In genomic region chr3:121531370-121532148, GRCm38 (mm10) we compare ENCODE assay signal across 8 mouse cellular contexts. TPM values are rescaled to one million over a fixed set of nuclear protein-coding genes. Genes with fewer than 3 reads are reported as not detected.
DNase-seq lines count a peak whose midpoint lies in the region; ATAC-seq and TF ChIP-seq lines count a peak whose summit lies in the region.

No protein-coding gene starts in this region.

- TF ChIP-seq POLR2A in ES-Bruce4 (IDR thresholded peaks at IDR 0.05; ENCODE audit: insufficient read depth, low read length), result no peak

- H3K4me3 ChIP-seq in ES-Bruce4 (ENCODE audit: low read depth, low read length), result peak overlapping the region; percentile 69
- H3K4me3 ChIP-seq in heart, embryonic 11.5 days (ENCODE audit: low read depth, low read length), result peak overlapping the region; percentile 35
- H3K4me3 ChIP-seq in limb, embryonic 12.5 days (replicated peaks), result peak overlapping the region; percentile 26
- peak overlapping the region; percentile 16 for H3K4me3 ChIP-seq in neural tube, embryonic 12.5 days

- TF ChIP-seq EP300 in ES-Bruce4 (IDR thresholded peaks at IDR 0.05; ENCODE audit: insufficient read depth, low read depth, low read length), result no peak

- no peak overlapping the region for H3K27ac ChIP-seq in ES-Bruce4 (ENCODE audit: insufficient read depth, low read length)
- no peak overlapping the region for H3K27ac ChIP-seq in heart, embryonic 11.5 days (ENCODE audit: low read depth, low read length)
- H3K27ac ChIP-seq in limb, embryonic 12.5 days, result no peak overlapping the region
- no peak overlapping the region for H3K27ac ChIP-seq in neural tube, embryonic 12.5 days

- no peaks in the 10 kb centered on the region for H3K36me3 ChIP-seq in ES-Bruce4 (ENCODE audit: control insufficient read depth, insufficient read depth, low read length, poor library complexity, severe bottlenecking)
- no peaks in the 10 kb centered on the region for H3K36me3 ChIP-seq in heart, embryonic 11.5 days (ENCODE audit: control insufficient read depth, insufficient read depth, low read length)
- no peaks in the 10 kb centered on the region for H3K36me3 ChIP-seq in limb, embryonic 12.5 days
- no peaks in the 10 kb centered on the region for H3K36me3 ChIP-seq in neural tube, embryonic 12.5 days

- peak; percentile 35 to 58 for DNase-seq in adrenal gland, adult 18-20 months (ENCODE audit: low spot score in 2 of 2)
- no peak for DNase-seq in thymus, postnatal 14 days
- no peak for DNase-seq in cerebellum, postnatal 36 days

- peak overlapping the region; percentile 75 for H3K4me2 ChIP-seq in heart, embryonic 11.5 days
- peak overlapping the region; percentile 58 for H3K4me2 ChIP-seq in limb, embryonic 12.5 days
- H3K4me2 ChIP-seq in neural tube, embryonic 12.5 days (replicated peaks), result peak overlapping the region; percentile 61

- no peaks in the 10 kb centered on the region for H3K9me3 ChIP-seq in ES-Bruce4 (replicated peaks; ENCODE audit: control insufficient read depth, insufficient read depth, low read length, poor library complexity, severe bottlenecking)
- H3K9me3 ChIP-seq in heart, embryonic 11.5 days (replicated peaks; ENCODE audit: control insufficient read depth, low read length), result no peaks in the 10 kb centered on the region
- H3K9me3 ChIP-seq in limb, embryonic 12.5 days, result no peaks in the 10 kb centered on the region
- no peaks in the 10 kb centered on the region for H3K9me3 ChIP-seq in neural tube, embryonic 12.5 days

- TF ChIP-seq CTCF in ES-Bruce4 (IDR thresholded peaks at IDR 0.05; ENCODE audit: low read depth, low read length), result no peak

- no peaks in the 10 kb centered on the region; the same call in 1 of the 2 replicates for H3K27me3 ChIP-seq in ES-Bruce4 (ENCODE audit: control insufficient read depth, insufficient read depth, low read length, poor library complexity, severe bottlenecking)
- peaks cover 16% of the 10 kb centered on the region for H3K27me3 ChIP-seq in heart, embryonic 11.5 days (ENCODE audit: control insufficient read depth, insufficient read depth, low read length)
- peaks cover 38% of the 10 kb centered on the region for H3K27me3 ChIP-seq in limb, embryonic 12.5 days
- peaks cover 13% of the 10 kb centered on the region for H3K27me3 ChIP-seq in neural tube, embryonic 12.5 days (replicated peaks)

- no peak for ATAC-seq in heart, embryonic 11.5 days (replicated peaks; ENCODE audit: insufficient number of reproducible peaks, low FRiP score, low TSS enrichment)
- ATAC-seq in limb, embryonic 12.5 days (ENCODE audit: insufficient number of reproducible peaks, insufficient read depth, low FRiP score, low TSS enrichment, low read depth), result no peak
- peak; percentile 25; the same call in 1 of the 2 replicates for ATAC-seq in neural tube, embryonic 12.5 days (ENCODE audit: low FRiP score, low read depth)
- ATAC-seq in CD4-positive, CD25-positive, alpha-beta regulatory T cell, adult 4 months, result no peak

- H3K4me1 ChIP-seq in ES-Bruce4 (ENCODE audit: control insufficient read depth, insufficient read depth, low read length), result no peaks in the 10 kb centered on the region
- H3K4me1 ChIP-seq in heart, embryonic 11.5 days (ENCODE audit: control insufficient read depth, insufficient read depth, low read length), result peaks cover 10% of the 10 kb centered on the region
- peaks cover 27% of the 10 kb centered on the region for H3K4me1 ChIP-seq in limb, embryonic 12.5 days (replicated peaks)
- peaks cover 19% of the 10 kb centered on the region for H3K4me1 ChIP-seq in neural tube, embryonic 12.5 days

- peak overlapping the region; percentile 62 for H3K9ac ChIP-seq in ES-Bruce4 (ENCODE audit: low read depth, poor library complexity, severe bottlenecking)
- peak overlapping the region; percentile 40; the same call in 1 of the 2 replicates for H3K9ac ChIP-seq in heart, embryonic 11.5 days (ENCODE audit: low read depth, low read length)
- H3K9ac ChIP-seq in limb, embryonic 12.5 days (replicated peaks), result no peak overlapping the region
- H3K9ac ChIP-seq in neural tube, embryonic 12.5 days, result 0 out of 2 replicates have a peak overlapping the region, but pooled peaks have one; percentile 21

- 47% methylated on average over 16 of the region's 16 CpGs for WGBS in heart, embryonic 11.5 days (ENCODE audit: insufficient replicate concordance)
- WGBS in limb, embryonic 12.5 days, result 43% methylated on average over 16 of the region's 16 CpGs
- 44% methylated on average over 16 of the region's 16 CpGs for WGBS in neural tube, embryonic 12.5 days

RNA-seq across cellular contexts. Expression of gene Slc44a3, which starts 0.6 kb away (rescaled TPM):
- 5.0 and 5.1 TPM in 2 replicates for polyA plus RNA-seq in ES-Bruce4 (2011; ENCODE audit: insufficient read depth, insufficient read length, low read depth, missing spikeins)
- 10 to 100 TPM; 20.3 to 24.1 TPM for total RNA-seq in adrenal gland, adult 18-20 months (2021)
- 0.83 and 1.1 TPM in 2 replicates for polyA plus RNA-seq in heart, embryonic 11.5 days (2014; fragmentation: Nextera tagmentation; extraction: Ambion mirVana)
- polyA plus RNA-seq in limb, embryonic 12.5 days (2016; fragmentation: Nextera tagmentation; extraction: Ambion mirVana), result 0.65 and 1.5 TPM in 2 replicates
- 0.53 and 0.86 TPM in 2 replicates for polyA plus RNA-seq in neural tube, embryonic 12.5 days (2016; fragmentation: Nextera tagmentation; extraction: Ambion mirVana)
- polyA plus RNA-seq in CD4-positive, CD25-positive, alpha-beta regulatory T cell, adult 4 months (2017; shearing (Covaris generic)), result not detected

Comparison
In these comparisons a context has a peak if more than half of its experiments do, and no peak if none do; other contexts are left out.
1. H3K4me3 ChIP-seq: peak in every context shown above with its lines; median percentile 69 in ES-Bruce4; 35 in heart, embryonic 11.5 days; 26 in limb, embryonic 12.5 days; 16 in neural tube, embryonic 12.5 days.
2. DNase-seq: peak in adrenal gland, adult 18-20 months (2 of 2); none in thymus, postnatal 14 days (single experiment) and cerebellum, postnatal 36 days (0 of 2).
3. Peak in every context shown above with its lines, with median percentiles within 50 percentile points of each other: H3K4me2 ChIP-seq.